Mouse (Mus musculus): ENCODE results near the gene Sepsecs. TPM values are rescaled to one million over a fixed set of nuclear protein-coding genes. Genes with fewer than 3 reads are reported as not detected.

Sepsecs gene
- polyA plus RNA-seq, 1 experiment from 2014 or later, result 10.7 TPM

DNA sequence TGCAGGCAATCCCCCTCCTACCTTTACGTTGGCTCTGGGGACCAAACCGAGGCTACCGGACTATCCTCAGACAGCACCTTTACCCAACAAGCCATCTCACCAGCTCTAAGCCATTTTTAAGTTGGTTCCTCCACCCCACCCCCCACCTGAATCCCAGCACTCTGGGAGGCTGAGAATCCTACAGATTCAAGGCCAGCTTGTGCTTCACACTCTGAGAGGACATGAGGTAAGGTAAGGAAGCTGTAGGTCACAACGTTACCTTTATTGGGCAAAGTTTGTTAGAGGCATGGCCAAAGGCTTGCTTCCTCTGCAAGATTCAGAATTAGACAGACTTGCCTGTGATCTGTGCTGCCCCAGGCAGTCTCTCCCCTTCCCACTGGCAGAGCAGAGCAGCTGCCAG is 10.7 kb upstream of the Sepsecs start:
- H3K4me3 ChIP-seq (replicated peaks; ENCODE audit: low read depth, low read length), result no peak overlapping the region
- no peaks in the 10 kb centered on the region for H3K4me1 ChIP-seq (ENCODE audit: control insufficient read depth, insufficient read depth, low read length)
- no peak overlapping the region for H3K27ac ChIP-seq (replicated peaks; ENCODE audit: low read depth, low read length)
- no peaks in the 10 kb centered on the region for H3K36me3 ChIP-seq (ENCODE audit: control insufficient read depth, insufficient read depth, low read length)
- H3K4me2 ChIP-seq (ENCODE audit: low read length), result no peak overlapping the region
- H3K9ac ChIP-seq (replicated peaks; ENCODE audit: low read length), result no peak overlapping the region
- DNase-seq (no peak), ATAC-seq (ENCODE audit: low FRiP score, low TSS enrichment) (no peak)
- H3K9me3 ChIP-seq (ENCODE audit: control insufficient read depth, low read length), result no peaks in the 10 kb centered on the region
- WGBS, result 53% methylated on average over 4 of the region's 4 CpGs
- no peaks in the 10 kb centered on the region for H3K27me3 ChIP-seq (ENCODE audit: control insufficient read depth, insufficient read depth, low read length)

DNA sequence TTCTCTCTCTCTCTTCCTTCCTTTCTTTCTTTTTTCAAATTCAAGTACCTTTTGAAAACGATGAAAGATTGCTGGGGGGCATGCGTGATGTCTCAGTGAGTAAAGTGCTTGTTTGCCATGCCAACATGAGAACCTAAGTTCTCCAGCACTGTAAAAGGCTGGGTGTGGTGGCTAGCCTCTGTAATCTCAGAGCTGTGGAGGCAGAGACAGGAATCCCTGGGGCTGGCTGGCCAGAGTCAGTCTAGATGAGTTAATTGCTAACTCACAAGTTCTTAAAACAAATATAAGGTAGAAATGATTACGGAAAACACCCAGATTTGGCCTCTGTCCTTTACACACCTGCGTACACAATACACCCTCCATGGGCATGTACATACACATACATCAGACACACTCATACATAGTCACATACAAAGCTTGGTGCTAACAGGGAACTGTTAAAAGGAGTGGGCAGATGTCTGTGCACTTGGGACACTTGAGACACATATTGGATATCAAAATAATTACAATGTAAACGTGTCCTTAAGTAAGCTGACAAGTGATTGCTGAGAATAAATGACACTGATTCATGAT is 9.1 kb upstream of the Sepsecs start:
- H3K4me3 ChIP-seq (replicated peaks; ENCODE audit: low read depth, low read length), result no peak overlapping the region
- no peak overlapping the region for H3K27ac ChIP-seq (replicated peaks; ENCODE audit: low read depth, low read length)
- H3K27me3 ChIP-seq (ENCODE audit: control insufficient read depth, insufficient read depth, low read length), result no peaks in the 10 kb centered on the region
- WGBS, result 86% methylated on average over 5 of the region's 5 CpGs
- ATAC-seq (ENCODE audit: low FRiP score, low TSS enrichment) (no peak), DNase-seq (no peak)
- no peak overlapping the region for H3K9ac ChIP-seq (replicated peaks; ENCODE audit: low read length)
- no peaks in the 10 kb centered on the region for H3K4me1 ChIP-seq (ENCODE audit: control insufficient read depth, insufficient read depth, low read length)
- H3K9me3 ChIP-seq (ENCODE audit: control insufficient read depth, low read length), result no peaks in the 10 kb centered on the region
- H3K4me2 ChIP-seq (ENCODE audit: low read length), result no peak overlapping the region
- H3K36me3 ChIP-seq (ENCODE audit: control insufficient read depth, insufficient read depth, low read length), result no peaks in the 10 kb centered on the region

- ATAC-seq (ENCODE audit: low FRiP score, low TSS enrichment) (no peak), DNase-seq (no peak)
- Histone ChIP-seq H3K4me1 (ENCODE audit: control insufficient read depth, insufficient read depth, low read length) (no peaks in the 10 kb centered on the region), H3K4me2 (ENCODE audit: low read length) (no peak overlapping the region), H3K27me3 (ENCODE audit: control insufficient read depth, insufficient read depth, low read length) (no peaks in the 10 kb centered on the region), H3K9me3 (ENCODE audit: control insufficient read depth, low read length) (no peaks in the 10 kb centered on the region), H3K4me3 (replicated peaks; ENCODE audit: low read depth, low read length) (no peak overlapping the region), H3K36me3 (ENCODE audit: control insufficient read depth, insufficient read depth, low read length) (no peaks in the 10 kb centered on the region), H3K27ac (replicated peaks; ENCODE audit: low read depth, low read length) (no peak overlapping the region), H3K9ac (replicated peaks; ENCODE audit: low read length) (no peak overlapping the region)
- WGBS, result 79% methylated on average over 3 of the region's 3 CpGs
These were observed 7.6 kb upstream of the Sepsecs start for GRCm38 (mm10) chr5:52677126-52677525.

DNA sequence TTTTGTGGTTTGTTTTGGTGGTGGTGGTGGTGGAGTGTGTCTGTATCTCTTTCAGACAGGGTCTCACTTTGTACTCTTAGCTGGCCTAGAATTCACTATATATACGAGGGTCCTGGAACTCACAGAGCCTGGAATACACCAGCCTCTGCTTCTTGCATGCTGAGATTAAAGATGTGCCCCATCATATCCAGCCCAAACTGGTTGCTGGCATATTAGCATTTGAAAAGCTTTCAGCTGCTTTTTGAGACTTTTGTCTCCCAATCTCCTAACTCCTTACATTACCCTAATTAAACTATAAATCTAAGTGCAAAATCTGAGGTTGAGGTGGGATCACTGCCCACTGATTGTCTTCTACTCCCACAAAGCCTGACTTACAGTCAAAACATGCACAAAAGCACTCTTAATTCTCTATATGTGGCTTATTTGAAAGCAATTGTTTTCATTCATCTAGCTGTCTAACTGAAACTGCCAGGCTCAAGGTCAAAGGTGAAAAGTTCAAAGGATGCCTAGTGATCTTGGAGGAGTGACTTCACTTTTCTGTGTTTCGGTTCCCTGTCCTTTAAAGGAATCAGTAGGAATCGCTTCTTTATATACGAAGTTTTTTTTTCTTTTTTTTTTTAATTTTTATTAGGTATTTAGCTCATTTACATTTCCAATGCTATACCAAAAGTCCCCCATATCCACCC is 5.0 kb upstream of the Sepsecs start:
- ATAC-seq (ENCODE audit: low FRiP score, low TSS enrichment) (no peak), DNase-seq (no peak)
- H3K9ac ChIP-seq (replicated peaks; ENCODE audit: low read length), result no peak overlapping the region
- no peaks in the 10 kb centered on the region for H3K36me3 ChIP-seq (ENCODE audit: control insufficient read depth, insufficient read depth, low read length)
- no peak overlapping the region for H3K4me3 ChIP-seq (replicated peaks; ENCODE audit: low read depth, low read length)
- no peaks in the 10 kb centered on the region for H3K27me3 ChIP-seq (ENCODE audit: control insufficient read depth, insufficient read depth, low read length)
- H3K9me3 ChIP-seq (ENCODE audit: control insufficient read depth, low read length), result no peaks in the 10 kb centered on the region
- WGBS, result 39% methylated on average over 4 of the region's 4 CpGs
- H3K4me1 ChIP-seq (ENCODE audit: control insufficient read depth, insufficient read depth, low read length), result no peaks in the 10 kb centered on the region
- no peak overlapping the region for H3K4me2 ChIP-seq (ENCODE audit: low read length)
- H3K27ac ChIP-seq (replicated peaks; ENCODE audit: low read depth, low read length), result no peak overlapping the region

- no peaks in the 10 kb centered on the region for H3K9me3 ChIP-seq (ENCODE audit: control insufficient read depth, low read length)
- no peak for DNase-seq
- no peak overlapping the region for H3K27ac ChIP-seq (replicated peaks; ENCODE audit: low read depth, low read length)
- H3K36me3 ChIP-seq (ENCODE audit: control insufficient read depth, insufficient read depth, low read length), result no peaks in the 10 kb centered on the region
- H3K4me3 ChIP-seq (replicated peaks; ENCODE audit: low read depth, low read length), result no peak overlapping the region
- H3K9ac ChIP-seq (replicated peaks; ENCODE audit: low read length), result no peak overlapping the region
- ATAC-seq (ENCODE audit: low FRiP score, low TSS enrichment), result no peak
- WGBS, result 23% methylated on average over 9 of the region's 9 CpGs
- H3K4me2 ChIP-seq (ENCODE audit: low read length), result no peak overlapping the region
- 0 out of 2 replicates have a peak, but pooled peaks cover 4% of the 10 kb centered on the region for H3K4me1 ChIP-seq (ENCODE audit: control insufficient read depth, insufficient read depth, low read length)
- no peaks in the 10 kb centered on the region for H3K27me3 ChIP-seq (ENCODE audit: control insufficient read depth, insufficient read depth, low read length)
These were observed 3.8 kb upstream of the Sepsecs start for GRCm38 (mm10) chr5:52673341-52673740.

DNA sequence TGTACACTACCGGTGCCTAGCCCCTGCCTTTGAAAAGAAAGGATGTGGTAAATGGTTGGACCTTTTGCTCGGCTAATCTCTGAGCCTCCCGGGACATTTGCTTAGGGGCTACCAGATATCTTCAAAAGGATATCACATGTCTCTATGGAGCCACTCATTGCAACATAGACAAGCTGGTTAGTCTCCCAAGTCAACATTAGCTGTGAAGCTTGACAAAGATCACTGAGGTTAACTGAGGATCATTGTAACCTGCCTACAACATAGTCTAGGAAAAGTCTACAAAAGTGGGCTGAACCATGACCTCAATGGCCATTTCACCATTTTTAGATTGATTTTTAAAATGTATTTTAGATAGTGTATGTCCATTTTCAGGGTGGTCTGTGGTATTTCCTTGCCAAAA is 1.2 kb upstream of the Sepsecs start:
- WGBS, result 62% methylated on average over 3 of the region's 3 CpGs

DNA sequence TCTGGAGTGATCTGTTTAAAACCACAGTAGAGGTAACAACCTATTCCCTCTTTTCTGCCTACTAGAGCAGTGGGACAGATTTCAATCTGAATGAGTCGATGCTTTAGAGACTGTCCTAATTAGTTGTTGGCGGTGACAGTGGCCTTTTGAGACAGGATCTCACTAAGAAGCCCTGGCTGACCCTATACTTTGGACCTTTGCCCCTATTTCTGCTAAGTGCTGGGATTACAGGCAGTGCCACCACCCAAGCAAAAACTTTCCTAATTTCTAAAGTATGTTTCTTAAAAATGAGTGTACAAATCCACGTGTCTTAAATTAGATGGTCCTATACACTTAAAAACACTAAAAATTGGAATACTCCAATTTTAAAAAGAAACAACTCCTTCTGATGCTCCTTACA is 2.7 kb downstream of the Sepsecs start:
- H3K27ac ChIP-seq (replicated peaks; ENCODE audit: low read depth, low read length), result no peak overlapping the region
- H3K9me3 ChIP-seq (ENCODE audit: control insufficient read depth, low read length), result no peaks in the 10 kb centered on the region
- H3K4me1 ChIP-seq (ENCODE audit: control insufficient read depth, insufficient read depth, low read length), result 0 out of 2 replicates have a peak, but pooled peaks cover 4% of the 10 kb centered on the region
- no peak overlapping the region for H3K4me2 ChIP-seq (ENCODE audit: low read length)
- H3K36me3 ChIP-seq (ENCODE audit: control insufficient read depth, insufficient read depth, low read length), result peaks cover 34% of the 10 kb centered on the region
- DNase-seq (no peak), ATAC-seq (ENCODE audit: low FRiP score, low TSS enrichment) (no peak)
- H3K4me3 ChIP-seq (replicated peaks; ENCODE audit: low read depth, low read length), result no peak overlapping the region
- no peaks in the 10 kb centered on the region for H3K27me3 ChIP-seq (ENCODE audit: control insufficient read depth, insufficient read depth, low read length)
- WGBS, result 94% methylated on average over 3 of the region's 3 CpGs
- no peak overlapping the region for H3K9ac ChIP-seq (replicated peaks; ENCODE audit: low read length)

More for the DNA sequence above, 1.2 kb upstream of the Sepsecs start:
- Histone ChIP-seq H3K4me2 (ENCODE audit: low read length) (no peak overlapping the region), H3K27ac (replicated peaks; ENCODE audit: low read depth, low read length) (no peak overlapping the region), H3K4me1 (ENCODE audit: control insufficient read depth, insufficient read depth, low read length) (0 out of 2 replicates have a peak, but pooled peaks cover 4% of the 10 kb centered on the region), H3K27me3 (ENCODE audit: control insufficient read depth, insufficient read depth, low read length) (no peaks in the 10 kb centered on the region), H3K36me3 (ENCODE audit: control insufficient read depth, insufficient read depth, low read length) (peaks cover 2% of the 10 kb centered on the region; the same call in 1 of the 2 replicates), H3K9ac (replicated peaks; ENCODE audit: low read length) (no peak overlapping the region), H3K4me3 (replicated peaks; ENCODE audit: low read depth, low read length) (no peak overlapping the region), H3K9me3 (ENCODE audit: control insufficient read depth, low read length) (no peaks in the 10 kb centered on the region)
- DNase-seq (no peak), ATAC-seq (ENCODE audit: low FRiP score, low TSS enrichment) (no peak)

DNA sequence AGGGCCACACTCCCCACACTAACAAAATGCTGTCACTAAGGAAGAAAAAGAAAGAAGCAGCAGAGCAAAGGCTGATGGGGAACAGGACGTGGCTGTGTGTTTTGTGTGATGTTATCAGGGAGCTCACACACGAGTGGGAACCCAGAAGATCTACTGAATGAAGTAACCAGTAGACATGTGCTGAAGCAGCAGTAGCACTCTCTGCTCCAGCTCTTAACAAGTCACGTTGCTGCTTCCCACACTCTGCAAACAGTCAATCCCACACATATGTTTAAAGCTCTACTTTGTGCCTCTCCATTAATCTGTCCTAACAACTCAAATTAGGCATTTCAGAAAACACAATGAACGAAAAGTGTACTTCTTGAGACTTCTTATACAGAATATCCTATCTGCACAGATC is 11.6 kb downstream of the Sepsecs start:
- Histone ChIP-seq H3K4me1 (ENCODE audit: control insufficient read depth, insufficient read depth, low read length) (no peaks in the 10 kb centered on the region), H3K4me2 (ENCODE audit: low read length) (no peak overlapping the region), H3K9me3 (ENCODE audit: control insufficient read depth, low read length) (no peaks in the 10 kb centered on the region), H3K36me3 (ENCODE audit: control insufficient read depth, insufficient read depth, low read length) (peaks cover 42% of the 10 kb centered on the region), H3K27me3 (ENCODE audit: control insufficient read depth, insufficient read depth, low read length) (no peaks in the 10 kb centered on the region), H3K9ac (replicated peaks; ENCODE audit: low read length) (no peak overlapping the region), H3K27ac (replicated peaks; ENCODE audit: low read depth, low read length) (no peak overlapping the region), H3K4me3 (replicated peaks; ENCODE audit: low read depth, low read length) (no peak overlapping the region)
- DNase-seq (no peak), ATAC-seq (ENCODE audit: low FRiP score, low TSS enrichment) (no peak)
- WGBS, result 88% methylated on average over 4 of the region's 4 CpGs

- ATAC-seq (ENCODE audit: low FRiP score, low TSS enrichment), result no peak
- 90% methylated on average over 5 of the region's 5 CpGs for WGBS
These were observed 12.2 kb downstream of the Sepsecs start for GRCm38 (mm10) chr5:52657336-52657735.

More at GRCm38 (mm10) chr5:52657336-52657735, 12.2 kb downstream of the Sepsecs start:
- H3K27me3 ChIP-seq (ENCODE audit: control insufficient read depth, insufficient read depth, low read length), result no peaks in the 10 kb centered on the region
- H3K4me3 ChIP-seq (replicated peaks; ENCODE audit: low read depth, low read length), result no peak overlapping the region
- DNase-seq, result no peak
- no peak overlapping the region for H3K4me2 ChIP-seq (ENCODE audit: low read length)
- peaks cover 46% of the 10 kb centered on the region for H3K36me3 ChIP-seq (ENCODE audit: control insufficient read depth, insufficient read depth, low read length)
- H3K9ac ChIP-seq (replicated peaks; ENCODE audit: low read length), result no peak overlapping the region
- no peak overlapping the region for H3K27ac ChIP-seq (replicated peaks; ENCODE audit: low read depth, low read length)
- H3K9me3 ChIP-seq (ENCODE audit: control insufficient read depth, low read length), result no peaks in the 10 kb centered on the region
- no peaks in the 10 kb centered on the region for H3K4me1 ChIP-seq (ENCODE audit: control insufficient read depth, insufficient read depth, low read length)

Data from midbrain, embryonic 14.5 days (tissue).